Mouse (Mus musculus): ENCODE results near the gene Atp6v0c.

Atp6v0c gene

GRCm38 (mm10) chr17:24199252-24199651 lies 29.8 kb upstream of the Atp6v0c start:
- DNase-seq (ENCODE audit: low spot score), result no peak

GRCm38 (mm10) chr17:24197032-24197824 lies 27.7 kb upstream of the Atp6v0c start:
- no peak for DNase-seq (ENCODE audit: low spot score)

GRCm38 (mm10) chr17:24195349-24195748 lies 25.8 kb upstream of the Atp6v0c start:
- DNase-seq (ENCODE audit: low spot score), result no peak

DNA sequence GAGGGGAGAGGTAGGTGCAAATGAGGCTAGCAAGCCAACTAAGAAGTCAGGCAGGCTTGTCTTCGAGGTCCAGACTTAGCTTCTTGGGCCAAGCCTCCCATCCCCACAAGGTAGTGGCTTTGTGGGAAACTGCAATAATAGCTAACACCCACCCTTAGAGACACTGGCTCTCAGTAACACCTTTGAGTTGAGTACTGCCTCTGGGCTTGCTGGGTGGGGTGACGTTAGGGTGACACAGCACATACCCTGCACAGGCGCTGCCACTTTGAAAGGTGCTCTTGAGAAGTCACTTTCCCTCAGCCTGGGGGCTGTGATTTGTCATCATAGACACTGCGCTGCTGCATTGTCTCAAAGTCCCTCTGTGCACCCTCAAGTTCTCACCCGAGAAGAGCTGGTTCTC lies 24.3 kb upstream of the Atp6v0c start:
- DNase-seq (ENCODE audit: low spot score), result no peak

DNA sequence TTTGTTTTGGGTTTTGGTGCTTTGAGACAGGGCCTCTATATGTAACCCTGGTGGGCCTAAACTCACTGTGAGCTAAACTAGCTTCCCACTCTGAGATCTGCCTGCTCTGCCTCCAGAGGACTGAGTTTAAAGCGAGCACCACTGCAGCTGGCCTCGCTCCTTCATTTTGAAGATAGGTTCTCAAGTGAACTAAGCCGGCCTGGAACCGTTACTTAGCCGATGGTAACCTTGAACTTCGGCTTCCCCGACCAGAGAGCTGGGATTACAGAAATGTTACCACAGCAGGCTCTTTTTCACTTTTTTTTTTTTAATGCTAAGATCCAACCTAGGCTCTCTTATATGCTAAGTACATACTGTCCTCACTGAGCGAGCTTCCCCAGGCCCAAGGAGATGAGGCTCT lies 23.8 kb upstream of the Atp6v0c start:
- no peak for DNase-seq (ENCODE audit: low spot score)

GRCm38 (mm10) chr17:24192848-24193247 lies 23.3 kb upstream of the Atp6v0c start:
- no peak for DNase-seq (ENCODE audit: low spot score)

DNA sequence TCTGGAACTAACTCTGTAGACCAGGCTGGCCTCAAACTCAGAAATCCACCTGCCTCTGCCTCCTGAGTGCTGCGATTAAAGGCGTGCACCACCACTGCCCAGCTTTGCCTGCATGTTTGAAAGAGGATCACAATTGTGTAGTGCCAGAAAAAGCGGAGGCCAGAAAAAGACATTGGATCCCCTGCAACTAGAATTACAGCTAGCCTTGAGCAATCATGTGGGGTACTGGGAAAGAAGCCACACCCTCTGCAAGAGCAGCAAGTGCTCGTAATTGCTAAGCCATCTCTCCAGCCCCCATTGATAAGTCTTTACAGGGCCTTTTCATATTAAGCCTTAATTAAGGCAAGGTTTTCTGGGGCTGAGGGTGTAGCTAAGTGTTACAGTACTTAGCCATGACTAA lies 22.0 kb upstream of the Atp6v0c start:
- no peak for DNase-seq (ENCODE audit: low spot score)

DNA sequence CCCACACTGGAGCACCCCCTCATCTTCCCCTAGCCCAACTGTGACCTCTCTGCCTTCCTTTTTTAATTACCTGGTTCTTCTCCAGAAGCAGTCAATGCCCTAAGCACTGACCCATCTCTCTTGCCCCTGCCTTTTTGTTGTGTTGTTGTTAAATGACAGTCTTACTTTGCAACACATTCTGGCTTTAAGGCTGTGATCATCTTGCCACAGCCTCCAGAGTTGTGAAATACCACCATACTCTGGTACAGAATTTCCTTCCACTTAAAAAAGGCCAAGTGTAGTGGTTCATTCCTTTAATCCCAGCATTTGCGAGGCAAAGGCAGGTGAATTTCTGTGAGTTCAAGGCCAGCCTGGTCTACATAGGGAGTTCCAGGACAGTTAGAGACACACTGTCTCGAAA lies 21.4 kb upstream of the Atp6v0c start:
- no peak for DNase-seq (ENCODE audit: low spot score)

DNA sequence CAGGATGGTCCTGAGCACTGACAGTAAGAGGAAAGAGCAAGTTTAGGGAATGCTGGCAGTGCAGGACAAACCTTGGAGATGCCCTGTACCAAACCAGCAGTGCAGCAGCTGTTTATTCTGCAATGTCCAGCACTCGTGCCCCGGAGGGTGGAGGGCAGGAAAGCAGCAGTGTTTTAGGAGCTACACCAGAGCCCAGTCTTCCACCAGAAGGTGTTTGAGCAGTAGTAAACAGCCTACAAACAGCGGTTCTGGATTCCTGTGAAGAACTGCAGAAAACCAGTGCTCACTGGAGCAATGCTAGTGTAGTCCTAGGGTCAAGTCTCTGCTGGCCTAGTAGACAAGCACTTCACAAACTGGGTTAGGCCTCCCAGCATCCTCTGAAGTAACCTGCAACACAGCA lies 4.8 kb upstream of the Atp6v0c start:
- DNase-seq (ENCODE audit: low spot score), result no peak

GRCm38 (mm10) chr17:24173423-24173822 lies 3.9 kb upstream of the Atp6v0c start:
- peak; percentile 78 for DNase-seq (ENCODE audit: low spot score)

DNA sequence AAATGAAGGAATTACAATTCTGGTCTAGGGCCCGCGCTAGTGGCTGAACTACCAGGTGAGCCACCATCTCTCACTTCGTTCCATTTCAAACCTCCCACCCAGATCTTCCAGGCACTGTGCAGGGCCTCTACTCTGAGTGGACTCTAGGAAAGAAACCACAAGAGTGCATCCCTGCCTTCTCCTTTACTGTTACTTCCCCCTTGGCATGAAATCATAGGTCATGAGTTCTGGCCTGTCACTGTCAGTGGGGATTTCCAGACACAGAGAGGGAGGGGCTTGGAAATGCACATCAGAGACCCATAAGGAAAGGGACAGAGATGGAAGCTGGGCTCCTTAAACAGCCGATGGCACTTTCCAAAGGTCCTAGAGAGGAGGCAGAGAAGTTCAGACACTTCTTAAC lies 2.2 kb upstream of the Atp6v0c start:
- no peak for DNase-seq (ENCODE audit: low spot score)

- no peak for DNase-seq (ENCODE audit: low spot score)
Measured at GRCm38 (mm10) chr17:24170729-24171128, 1.2 kb upstream of the Atp6v0c start.

GRCm38 (mm10) chr17:24170125-24170524 lies 623 bp upstream of the Atp6v0c start:
- DNase-seq (ENCODE audit: low spot score), result no peak

- DNase-seq (ENCODE audit: low spot score), result peak; percentile 43
Measured at GRCm38 (mm10) chr17:24168590-24169277, 768 bp downstream of the Atp6v0c start.

DNA sequence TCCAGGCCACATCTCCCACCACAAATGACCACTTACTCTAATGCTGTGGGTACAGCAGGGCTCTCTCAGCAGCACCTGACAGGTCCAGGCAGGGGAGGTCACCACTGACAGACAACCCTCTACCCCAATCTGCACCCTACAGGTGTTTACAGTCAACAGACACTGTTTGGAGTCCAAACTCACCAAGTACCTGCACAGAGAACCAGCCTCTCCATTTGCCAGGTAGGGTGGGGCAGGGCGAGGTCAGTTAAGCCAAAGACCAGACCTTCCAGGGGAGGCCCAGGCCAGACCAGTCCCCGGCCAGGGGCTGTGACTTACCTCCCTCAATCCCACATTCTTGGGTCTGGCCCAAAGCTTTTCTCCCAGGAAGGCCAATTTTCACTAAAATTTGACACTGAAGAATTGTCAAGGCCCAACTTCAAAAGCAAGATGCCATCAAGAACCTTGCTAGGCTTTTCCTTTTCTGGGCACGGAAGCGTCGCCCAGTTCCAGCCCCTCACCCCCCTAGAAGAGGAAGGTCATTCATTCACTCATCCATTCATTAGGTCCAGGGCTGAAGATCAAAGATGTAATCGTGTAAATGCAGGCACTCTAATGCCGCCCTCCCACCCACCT lies 1.5 kb downstream of the Atp6v0c start:
- DNase-seq (ENCODE audit: low spot score), result no peak

DNA sequence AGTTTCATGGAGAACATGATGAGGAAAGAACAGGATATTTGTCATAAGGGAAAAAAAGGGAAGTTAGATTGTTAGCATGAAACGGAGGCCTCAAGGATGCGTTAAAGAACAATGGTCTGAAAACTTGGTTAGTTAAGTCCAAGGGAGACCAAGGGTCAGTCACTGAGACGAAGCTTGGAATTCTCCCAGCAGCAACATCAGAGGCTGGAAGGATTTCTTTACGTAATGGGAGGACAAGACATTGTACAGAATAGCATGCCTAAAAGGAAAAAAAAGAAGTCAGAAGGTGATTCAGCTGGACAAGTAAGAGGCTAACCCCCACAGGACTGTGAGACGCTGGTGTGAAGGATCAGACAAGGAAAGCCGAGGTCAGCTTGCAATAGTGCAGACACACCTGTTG lies 2.4 kb downstream of the Atp6v0c start:
- DNase-seq (ENCODE audit: low spot score), result no peak

GRCm38 (mm10) chr17:24164566-24165259 lies 4.8 kb downstream of the Atp6v0c start:
- DNase-seq (ENCODE audit: low spot score), result peak; percentile 39

- DNase-seq (ENCODE audit: low spot score), result peak; percentile 95
Measured at GRCm38 (mm10) chr17:24163176-24163962, 6.1 kb downstream of the Atp6v0c start, which contains the start of gene Amdhd2. TSS of gene Amdhd2 (minus strand) at chr17:24163766.

- DNase-seq (ENCODE audit: low spot score), result no peak
Measured at GRCm38 (mm10) chr17:24162584-24163175, 6.8 kb downstream of the Atp6v0c start.

DNA sequence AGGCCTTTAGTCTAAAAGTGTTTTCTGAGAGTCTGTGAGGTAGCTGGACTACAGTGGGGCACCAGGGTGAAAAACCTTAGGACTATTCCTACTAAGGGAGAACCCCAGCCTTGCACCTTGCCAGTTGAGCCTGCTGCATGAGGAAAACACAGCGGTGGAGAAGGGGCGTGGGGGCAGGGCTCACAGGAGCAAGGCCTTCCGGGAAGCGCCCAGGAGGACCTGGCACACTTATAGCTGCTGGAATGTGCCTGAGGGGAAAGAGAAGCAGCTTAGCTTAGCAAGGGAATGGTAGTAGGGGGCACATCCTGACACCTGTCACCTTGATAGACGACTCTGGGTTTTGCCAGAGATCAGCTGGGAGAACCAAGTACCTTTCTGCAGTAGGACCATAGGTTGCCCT lies 8.0 kb downstream of the Atp6v0c start:
- no peak for DNase-seq (ENCODE audit: low spot score)

DNA sequence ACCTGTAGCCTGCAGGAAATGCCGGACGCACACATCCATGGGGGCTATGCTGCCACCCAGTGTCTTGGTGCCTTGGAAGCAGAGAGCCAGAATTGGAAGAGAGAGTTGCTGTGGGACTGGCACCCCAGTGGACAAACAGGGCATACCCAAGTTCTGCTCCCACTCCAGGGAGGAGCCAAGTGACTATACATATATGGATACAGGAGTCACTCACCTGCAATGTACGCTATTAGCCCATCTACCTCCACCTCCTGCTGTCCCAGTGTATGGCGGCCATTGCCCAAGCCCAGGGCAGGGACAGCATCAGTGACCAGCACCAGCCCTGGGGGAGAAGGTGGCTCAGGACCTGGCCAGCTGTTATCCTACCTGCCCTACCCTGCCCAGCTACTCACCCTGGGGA lies 12.0 kb downstream of the Atp6v0c start:
- no peak for DNase-seq (ENCODE audit: low spot score)

Measured in lung, postnatal 25 days (tissue).